Mouse (Mus musculus) E14TG2a.4 (cell line): ENCODE measurements at regions not wholly inside any gene's neighbourhood (a gene's known extent, or its start where the extent isn't known, plus 50 kb on each side); places are given as distances from the start of the nearest gene placed in this dataset.

Experiments
- CTCF ChIP-seq: conservative IDR thresholded peaks from 2 replicates; pipeline ENCODE4 v1.5.1; 2014; ENCODE audit warnings: low read length
- NANOG ChIP-seq: IDR thresholded peaks from 2 replicates; pipeline ENCODE4 v1.6.1; 2014; ENCODE audit warnings: borderline replicate concordance, low read length, mixed read lengths
- POU5F1 ChIP-seq: IDR thresholded peaks from 2 replicates; pipeline ENCODE4 v1.6.1; 2014; ENCODE audit warnings: low read length, borderline replicate concordance

- TF ChIP-seq CTCF (no peak), NANOG (no peak), POU5F1 (no peak)
These were observed 86.4 kb upstream of the Max start for GRCm38 (mm10) chr12:77048380-77048779.
